Mouse (Mus musculus): ENCODE results near the gene Olfr1444.

GRCm38 (mm10) chr19:12893424-12893823 is 36.3 kb downstream of the Olfr1444 start, which contains the start of gene Olfr1446:
- TF ChIP-seq CTCF (IDR thresholded peaks at IDR 0.05; ENCODE audit: control insufficient read depth, insufficient read depth, low read length), result no peak
- no peak for TF ChIP-seq POLR2A (IDR thresholded peaks at IDR 0.05; ENCODE audit: borderline replicate concordance, control insufficient read depth, low read depth, low read length)

Measured in bone marrow, adult 2 months (tissue).